Mouse (Mus musculus) spleen, postnatal 14 days (tissue): ENCODE results near the gene Dmd.

Source experiments
- DNase-seq, 2 experiments: peaks; one replicate each; pipeline ENCODE4 v3.0.0; 2021 to 2022; ENCODE audit warnings: low spot score in 2 of 2

Dmd gene

DNA sequence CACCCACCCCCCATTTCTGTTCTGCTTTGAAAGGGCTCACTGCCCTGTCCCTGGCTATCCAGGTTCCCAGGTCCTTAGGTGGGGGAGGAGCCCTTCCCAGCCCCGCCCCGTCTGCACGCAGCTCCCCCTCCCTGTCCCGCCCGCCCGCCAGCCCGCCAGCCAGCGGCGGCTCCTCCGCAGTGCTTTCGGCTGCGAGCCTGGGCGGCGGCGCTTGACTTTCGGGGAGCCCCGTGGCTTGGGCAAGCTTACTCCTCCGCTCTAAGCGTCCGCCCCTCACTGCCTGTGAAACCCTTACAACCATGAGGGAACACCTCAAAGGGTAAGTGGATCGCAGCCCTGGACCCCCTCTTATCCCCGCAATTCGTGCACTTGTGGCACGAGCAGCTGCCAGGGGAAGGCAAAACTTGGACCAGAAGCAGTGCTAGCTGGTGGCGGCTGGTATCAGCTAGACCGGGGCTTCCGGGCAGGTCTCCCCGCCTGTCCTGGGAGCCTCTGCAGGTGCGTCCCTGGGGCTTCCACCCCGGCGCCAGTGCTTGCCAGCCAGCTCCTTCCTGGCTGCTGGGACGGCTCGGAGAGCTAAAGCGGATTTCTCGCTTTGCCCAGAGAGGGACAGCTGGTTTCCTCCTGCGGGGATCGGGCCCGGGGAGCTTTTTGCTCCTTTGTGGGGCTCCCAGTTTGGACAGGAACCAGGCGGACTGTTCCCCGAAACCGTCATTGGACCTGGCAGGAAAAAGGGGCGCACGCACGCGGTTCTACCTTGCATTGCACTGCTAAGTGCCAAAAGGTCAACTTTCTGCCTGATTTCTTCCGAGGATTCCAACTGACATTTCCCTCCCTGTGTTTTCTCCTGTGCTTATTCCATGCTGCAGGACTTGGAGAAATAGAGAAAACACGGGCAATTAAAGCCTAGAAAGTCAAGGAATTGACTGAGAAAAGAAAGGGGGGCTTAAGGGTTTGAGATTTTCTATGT is 2099.8 kb downstream of the Dmd start:
- DNase-seq = no peak

DNA sequence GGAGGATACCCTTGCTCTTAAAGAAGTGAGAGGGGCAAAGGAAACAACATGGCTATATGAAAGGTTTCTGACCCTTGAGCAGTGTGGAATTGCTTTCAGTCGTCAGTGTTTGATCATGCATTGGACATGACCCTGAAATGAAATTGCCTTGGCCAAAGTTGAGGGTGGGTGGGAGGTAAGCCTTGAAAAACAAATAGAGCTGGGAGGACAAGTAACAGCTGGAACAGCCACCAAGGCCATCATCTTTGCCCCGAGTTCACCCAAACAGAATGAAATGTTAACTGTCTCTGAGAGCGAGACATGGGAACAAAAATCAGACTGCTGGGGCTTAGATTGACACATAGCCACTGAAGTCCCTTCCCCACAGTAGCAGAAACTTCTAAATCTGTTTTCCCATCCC is 2100.9 kb downstream of the Dmd start:
- DNase-seq = no peak

GRCm38 (mm10) chrX:85073602-85074001 is 2124.9 kb downstream of the Dmd start:
- DNase-seq = no peak

- no peak for DNase-seq
Observed at GRCm38 (mm10) chrX:85076845-85077244, 2128.2 kb downstream of the Dmd start.

- DNase-seq = no peak
Observed at GRCm38 (mm10) chrX:85077605-85078004, 2128.9 kb downstream of the Dmd start.

GRCm38 (mm10) chrX:85079174-85079573 is 2130.5 kb downstream of the Dmd start:
- DNase-seq = no peak

DNA sequence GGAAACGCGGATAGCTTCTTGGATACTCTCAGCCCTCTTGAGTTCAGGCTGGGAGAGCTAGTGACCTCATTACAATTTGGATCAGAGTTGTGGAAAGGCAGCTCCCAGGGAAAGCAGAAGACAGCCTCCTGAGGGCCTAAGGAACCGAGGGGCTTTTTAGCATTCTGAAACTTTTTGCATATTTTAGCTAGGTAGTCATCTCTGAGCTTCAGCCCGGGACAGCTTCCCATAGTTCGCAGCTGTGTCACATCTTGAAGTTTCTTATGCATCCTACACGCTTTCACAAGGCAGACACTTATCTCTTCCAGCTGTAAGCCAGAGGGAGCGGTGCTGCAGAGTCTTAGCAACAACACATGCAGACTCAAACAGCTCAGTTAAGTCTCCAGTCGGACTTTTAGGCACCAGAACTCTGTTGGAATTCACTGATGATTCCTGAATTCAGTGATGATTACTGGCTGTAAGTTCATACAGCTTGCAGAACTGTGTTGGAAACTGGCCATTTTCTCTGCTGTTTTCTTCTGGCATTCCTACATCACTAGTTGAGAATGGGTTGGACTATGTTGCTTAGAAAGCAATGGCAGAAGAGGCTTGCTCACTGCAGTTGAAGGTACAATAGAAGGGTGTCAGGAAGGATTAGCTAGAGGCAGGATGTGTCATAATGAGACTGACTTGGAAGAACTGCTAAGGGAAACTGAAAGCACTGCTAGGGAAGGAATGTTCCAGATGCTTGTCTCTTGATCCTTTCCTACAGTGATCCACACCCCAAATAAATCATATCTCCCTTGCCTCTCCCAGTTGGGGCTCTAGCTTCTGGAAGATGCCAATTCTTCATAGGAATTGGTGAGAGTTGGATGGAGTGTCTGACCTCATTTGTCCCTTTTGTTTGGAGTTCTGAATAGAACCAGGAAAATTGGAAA is 2135.8 kb downstream of the Dmd start:
- DNase-seq = no peak

DNA sequence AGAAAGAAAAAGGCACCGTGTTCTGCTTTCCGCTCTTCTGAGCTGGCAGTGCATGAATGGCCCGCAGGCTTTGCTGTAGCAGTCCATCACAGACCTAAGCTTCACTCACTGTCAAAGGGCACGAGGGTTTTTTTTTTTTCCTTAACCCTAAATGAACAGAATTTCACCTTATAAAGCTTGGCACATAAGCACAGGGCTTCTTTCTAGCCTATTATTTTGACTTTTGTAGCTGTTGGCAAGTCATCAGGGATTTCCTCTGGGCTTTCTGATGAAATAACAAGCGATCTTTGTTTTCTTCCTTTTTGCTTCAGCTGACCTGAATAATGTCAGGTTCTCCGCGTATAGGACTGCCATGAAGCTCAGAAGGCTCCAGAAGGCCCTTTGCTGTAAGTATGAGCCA is 2140.8 kb downstream of the Dmd start:
- DNase-seq = no peak

DNA sequence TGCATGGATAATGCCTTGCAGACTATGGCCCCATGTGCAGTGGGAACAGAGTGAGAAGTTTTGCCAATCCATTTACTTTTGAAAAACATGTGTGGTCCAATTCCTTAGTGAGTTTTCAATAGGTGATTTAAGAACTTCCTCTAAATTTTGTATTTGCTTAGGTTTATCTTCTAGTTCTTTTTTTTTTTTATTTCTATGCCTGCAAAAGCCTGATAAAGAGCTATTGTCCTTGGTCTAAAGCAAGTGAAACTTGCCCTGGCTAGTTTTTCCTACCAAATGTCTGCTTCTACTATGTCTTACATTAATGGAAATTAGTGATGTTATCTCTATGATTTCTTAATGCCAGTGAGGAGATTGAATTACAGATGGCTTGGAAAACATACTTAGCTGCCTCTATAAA is 2144.7 kb downstream of the Dmd start:
- no peak for DNase-seq

DNA sequence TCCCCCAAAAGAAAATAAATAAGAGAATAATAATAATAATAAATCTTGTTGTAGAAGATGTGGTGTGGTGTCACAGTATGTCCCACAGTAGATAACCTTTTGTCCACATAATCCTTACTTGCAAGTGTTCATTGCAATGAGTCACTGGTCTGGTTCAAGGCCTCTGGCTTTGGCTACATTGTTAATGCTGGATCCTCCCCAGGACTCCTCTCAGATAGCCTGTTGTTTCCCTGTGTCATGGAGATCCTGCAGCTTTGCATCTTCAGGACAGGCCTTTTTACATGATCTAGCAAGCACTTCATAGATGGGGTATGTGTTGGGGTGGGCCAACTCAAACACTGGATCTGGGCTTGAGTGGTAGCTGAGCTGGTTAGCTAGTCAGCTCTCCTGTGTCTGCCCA is 2150.0 kb downstream of the Dmd start:
- DNase-seq = no peak

- DNase-seq = no peak
Observed at GRCm38 (mm10) chrX:85112418-85112817, 2163.7 kb downstream of the Dmd start.

DNA sequence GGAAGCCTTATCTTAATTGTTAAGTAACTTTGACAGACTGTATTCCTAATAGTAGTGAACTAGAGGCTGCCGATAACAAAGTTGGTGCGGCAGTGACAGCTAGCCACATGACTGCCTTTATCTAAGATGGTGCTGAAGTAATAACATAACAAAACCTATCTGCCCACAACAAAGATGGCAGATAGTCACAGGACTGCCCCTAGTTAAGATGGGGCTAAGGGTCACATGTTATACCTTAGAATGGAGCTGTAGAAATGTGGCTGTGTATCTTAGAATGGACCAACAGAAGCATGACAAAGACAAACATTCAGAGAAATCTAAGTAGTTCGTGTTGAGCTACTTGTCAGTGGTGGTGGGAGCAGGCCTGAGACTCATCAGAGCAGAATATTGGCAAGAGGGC is 2184.0 kb downstream of the Dmd start:
- DNase-seq = no peak

- DNase-seq = no peak
Observed at GRCm38 (mm10) chrX:85137293-85137692, 2188.6 kb downstream of the Dmd start.

DNA sequence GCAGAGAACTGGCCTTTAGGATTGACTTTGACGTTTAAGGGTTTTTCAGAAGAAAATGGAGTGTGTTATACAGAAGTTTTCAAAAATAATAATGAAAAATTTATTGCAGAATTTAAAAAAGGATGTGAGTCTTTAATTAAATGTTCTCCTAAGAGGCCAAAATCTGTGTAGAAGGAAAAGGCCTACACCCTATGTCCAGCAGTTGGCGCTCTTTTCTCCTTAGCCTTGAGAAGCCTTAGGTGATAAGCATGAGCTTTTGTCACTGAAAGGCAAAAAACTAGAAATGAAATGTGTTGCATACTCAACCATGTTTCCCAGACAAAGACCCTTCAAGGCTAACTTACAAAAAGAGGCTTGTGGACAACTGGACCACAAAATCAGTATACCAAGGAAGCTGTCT is 2222.6 kb downstream of the Dmd start:
- no peak for DNase-seq

DNA sequence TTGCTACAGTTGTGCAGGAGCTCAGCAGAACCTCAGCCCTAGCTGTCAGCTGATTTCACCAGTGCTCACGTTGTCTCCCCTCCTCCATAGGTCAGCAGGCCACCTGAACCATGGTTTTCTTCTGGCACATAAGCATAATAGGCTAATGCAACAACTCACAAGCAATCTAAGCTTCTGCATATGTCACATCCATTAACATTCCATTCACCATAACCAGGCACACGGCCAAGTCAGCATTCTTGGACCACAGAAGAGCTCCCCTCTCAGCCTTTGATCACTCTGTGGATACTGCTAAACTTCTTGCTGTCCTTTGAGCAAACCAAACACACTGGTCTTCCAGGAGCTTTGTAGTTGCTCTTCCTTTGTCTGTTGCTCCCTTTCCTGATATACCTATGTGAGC is 2238.9 kb downstream of the Dmd start:
- DNase-seq = no peak

DNA sequence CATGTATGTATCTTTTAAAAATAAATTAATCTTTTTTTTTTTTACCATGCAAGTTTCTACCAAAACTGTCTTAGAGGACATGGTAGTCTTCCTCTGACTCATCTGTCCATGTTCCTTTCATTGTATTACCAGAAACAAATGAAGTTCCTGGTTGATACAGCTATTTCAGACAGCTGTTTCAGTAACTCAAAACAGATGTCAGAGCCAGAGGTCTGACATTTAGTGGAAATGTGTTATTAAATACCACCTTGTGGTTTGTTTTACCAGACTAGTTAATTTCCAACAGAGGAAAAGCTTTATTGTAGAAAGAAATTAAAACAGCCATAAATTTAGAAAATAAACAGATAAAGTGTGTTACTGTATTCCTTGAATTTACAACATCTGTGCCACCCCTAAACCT is 2245.2 kb downstream of the Dmd start:
- DNase-seq = no peak

GRCm38 (mm10) chrX:85197688-85198087 is 2249.0 kb downstream of the Dmd start:
- DNase-seq = no peak

DNA sequence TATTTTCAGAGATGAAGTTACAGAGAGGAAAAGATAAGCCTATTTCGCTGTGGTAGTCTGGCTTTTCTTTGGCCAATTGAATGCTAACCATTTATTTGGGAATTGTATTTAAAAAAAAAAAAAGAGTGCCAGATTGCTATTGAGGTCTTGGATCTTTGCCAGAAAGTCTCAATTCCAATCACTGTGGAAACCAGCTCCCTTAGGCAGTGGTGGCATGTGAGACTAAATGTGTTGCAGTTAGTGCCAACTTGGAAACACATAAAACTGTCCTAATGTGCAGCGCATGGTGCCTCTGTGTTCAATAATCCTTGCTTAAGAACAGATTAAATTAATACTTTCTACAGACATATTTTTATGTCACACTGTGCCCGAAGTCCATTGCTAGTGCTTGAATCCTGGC is 2250.7 kb downstream of the Dmd start:
- DNase-seq = no peak

DNA sequence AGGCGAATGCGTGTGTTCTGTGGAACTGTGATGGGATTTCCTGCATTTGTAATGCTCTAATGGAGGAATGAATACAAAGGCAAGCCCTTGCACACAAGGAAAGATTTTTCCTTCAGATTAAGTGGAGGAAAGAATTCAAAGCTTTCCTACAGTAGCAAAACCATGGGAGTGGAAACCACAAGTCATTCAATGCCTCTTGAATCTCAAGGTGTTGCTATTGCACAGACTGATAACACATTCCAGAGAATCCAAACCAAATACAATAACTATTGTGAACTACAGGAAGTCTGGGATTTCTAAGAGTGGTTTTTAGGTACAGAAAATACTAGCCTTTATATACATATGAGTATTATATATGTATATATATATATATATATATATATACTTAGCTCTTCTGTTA is 2258.3 kb downstream of the Dmd start:
- DNase-seq = no peak

GRCm38 (mm10) chrX:85226883-85227282 is 2278.2 kb downstream of the Dmd start:
- DNase-seq = no peak

DNA sequence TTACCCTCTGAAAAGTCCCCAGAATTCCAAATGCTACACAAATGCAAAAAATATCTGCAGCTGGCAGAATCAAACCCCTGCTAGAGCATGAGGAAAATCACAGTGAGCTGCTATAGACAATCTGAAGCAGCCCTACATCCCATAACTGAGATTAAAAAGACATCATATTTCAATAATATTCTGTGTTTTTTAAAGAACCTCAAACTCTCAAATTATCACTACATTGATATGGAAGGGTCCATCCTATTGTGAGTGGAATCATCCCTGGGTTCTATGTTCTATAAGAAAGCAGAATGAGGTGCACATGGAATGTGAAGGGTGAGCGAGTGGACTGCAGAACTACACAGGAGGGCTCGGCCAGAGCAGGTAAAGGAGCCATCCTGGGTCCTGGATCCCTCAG is 2300.7 kb downstream of the Dmd start, which contains the start of gene Fthl17a:
Fthl17a (plus strand) TSS at position 301 of the 400 bp plus-strand sequence.
- no peak for DNase-seq
